In the genomic region with DNA sequence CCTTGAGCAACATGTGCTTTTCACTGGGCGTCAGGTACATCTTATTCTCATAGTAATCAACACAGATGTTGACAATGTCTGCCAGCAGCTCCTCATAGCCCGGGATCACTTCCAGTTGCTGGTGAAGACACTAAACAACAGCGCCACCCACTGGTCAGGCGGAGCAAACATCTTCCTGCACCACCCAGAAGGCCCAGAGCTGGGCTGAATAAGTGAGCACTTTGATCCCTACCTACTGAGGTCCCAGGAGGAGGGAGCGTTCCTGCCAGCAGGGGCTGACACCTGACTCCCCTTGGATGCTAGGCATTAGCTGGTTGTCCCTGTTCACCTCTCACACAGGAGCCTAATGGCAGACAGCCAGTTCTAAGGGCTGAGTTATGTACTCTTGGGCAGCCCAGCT, we compare ENCODE assay signal across 9 mouse cellular contexts. TPM values are rescaled to one million over a fixed set of nuclear protein-coding genes. Genes with fewer than 3 reads are reported as not detected.
DNase-seq lines count a peak whose midpoint lies in the region; ATAC-seq and TF ChIP-seq lines count a peak whose summit lies in the region.
"Had no signal": no experiment of that assay in that cellular context is flagged by ENCODE, and none has a peak within 500 bp of the region (broad histone marks: within the 10 kb centered on the region; RNA-seq: fewer than 3 reads in every experiment).

No protein-coding gene starts in this region.

- peak; percentile 40; the same call in 1 of the 2 replicates for TF ChIP-seq CTCF in gastrocnemius, adult 2 months (IDR thresholded peaks at IDR 0.05)
- peak; percentile 64 for TF ChIP-seq CTCF in lung, postnatal 0 days (IDR thresholded peaks at IDR 0.05)

- H3K9ac ChIP-seq in lung, postnatal 0 days (replicated peaks; ENCODE audit: low read depth): no peak overlapping the region
- no peak overlapping the region for H3K9ac ChIP-seq in forebrain, embryonic 14.5 days (ENCODE audit: low read length)
- H3K9ac ChIP-seq: limb, embryonic 15.5 days had no signal

- no peak overlapping the region for H3K4me3 ChIP-seq in gastrocnemius, adult 2 months
- no peak overlapping the region for H3K4me3 ChIP-seq in lung, postnatal 0 days (ENCODE audit: low read depth, low read length)
- no peak overlapping the region for H3K4me3 ChIP-seq in forebrain, embryonic 14.5 days (ENCODE audit: low read depth, low read length)
- H3K4me3 ChIP-seq: limb, embryonic 15.5 days had no signal

- intact Hi-C loops in gastrocnemius, adult 2 months (cut with DNase I): no loop called here

- 35% methylated on average over 5 of the region's 5 CpGs for WGBS in lung, postnatal 0 days
- 35% methylated on average over 5 of the region's 5 CpGs for WGBS in forebrain, embryonic 14.5 days

- ATAC-seq in lung, postnatal 0 days: no peak
- ATAC-seq in forebrain, embryonic 14.5 days: no peak

- no peak overlapping the region for H3K27ac ChIP-seq in gastrocnemius, adult 2 months
- no peak overlapping the region for H3K27ac ChIP-seq in lung, postnatal 0 days (ENCODE audit: low read length)
- H3K27ac ChIP-seq in forebrain, embryonic 14.5 days (ENCODE audit: low read depth, low read length): no peak overlapping the region
- H3K27ac ChIP-seq: limb, embryonic 15.5 days had no signal

- no peaks in the 10 kb centered on the region for H3K4me1 ChIP-seq in lung, postnatal 0 days (ENCODE audit: insufficient read depth, low read depth, low read length)
- no peaks in the 10 kb centered on the region for H3K4me1 ChIP-seq in forebrain, embryonic 14.5 days (ENCODE audit: control insufficient read depth, insufficient read depth, low read length)
- H3K4me1 ChIP-seq: limb, embryonic 15.5 days had no signal

- no peaks in the 10 kb centered on the region for H3K27me3 ChIP-seq in lung, postnatal 0 days (replicated peaks; ENCODE audit: insufficient read depth, low read length)
- H3K27me3 ChIP-seq in forebrain, embryonic 14.5 days (replicated peaks; ENCODE audit: control insufficient read depth, insufficient read depth, low read length): no peaks in the 10 kb centered on the region
- H3K27me3 ChIP-seq: limb, embryonic 15.5 days had no signal

- no peak overlapping the region for H3K4me2 ChIP-seq in lung, postnatal 0 days (replicated peaks; ENCODE audit: low read depth, low read length)
- no peak overlapping the region for H3K4me2 ChIP-seq in forebrain, embryonic 14.5 days (ENCODE audit: low read length)
- H3K4me2 ChIP-seq: limb, embryonic 15.5 days had no signal

- TF ChIP-seq EP300 in lung, postnatal 0 days (IDR thresholded peaks at IDR 0.05): no peak

- DNase-seq in gastrocnemius, adult 2 months: no peak
- no peak for DNase-seq in gastrocnemius, adult 18-20 months (ENCODE audit: low spot score)
- peak; percentile 54 for DNase-seq in right cerebral cortex, postnatal 14 days
- no peak for DNase-seq in right cerebral cortex, adult 18-20 months
- peak; percentile 50 for DNase-seq in embryo, embryonic 11 days
- peak; percentile 38 for DNase-seq in lung, postnatal 0 days (ENCODE audit: low spot score)
- DNase-seq in testis, postnatal 14 days (ENCODE audit: low spot score): peak; percentile 53
- no peak for DNase-seq in forebrain, embryonic 14.5 days (ENCODE audit: low spot score)

- no peaks in the 10 kb centered on the region for H3K9me3 ChIP-seq in lung, postnatal 0 days (ENCODE audit: low read length)
- H3K9me3 ChIP-seq in forebrain, embryonic 14.5 days (replicated peaks; ENCODE audit: control insufficient read depth, low read length): no peaks in the 10 kb centered on the region
- H3K9me3 ChIP-seq: limb, embryonic 15.5 days had no signal

- no peaks in the 10 kb centered on the region for H3K36me3 ChIP-seq in lung, postnatal 0 days (ENCODE audit: insufficient read depth, low read length)
- H3K36me3 ChIP-seq in forebrain, embryonic 14.5 days (ENCODE audit: control insufficient read depth, insufficient read depth, low read length): peaks cover 89% of the 10 kb centered on the region
- H3K36me3 ChIP-seq: limb, embryonic 15.5 days had no signal

RNA-seq across cellular contexts. Expression of gene Cyfip2, which starts 35.9 kb away (rescaled TPM):
- 10 to 100 TPM in 1 of 2 experiments, 1 to 10 TPM in 1; 2.3 to 10.1 TPM for total RNA-seq in gastrocnemius, adult 2 months (2021)
- 10 to 100 TPM; 12.4 to 14.0 TPM for total RNA-seq in gastrocnemius, adult 18-20 months (2021)
- polyA plus RNA-seq in lung, postnatal 0 days (2015; fragmentation: Nextera tagmentation; extraction: Ambion mirVana): 3.4 and 4.2 TPM in 2 replicates
- 57.8 and 78.9 TPM in 2 replicates for polyA plus RNA-seq in forebrain, embryonic 14.5 days (2014; fragmentation: Nextera tagmentation; extraction: Ambion mirVana)

RNA-seq across cellular contexts. Expression of gene Fndc9, which starts 41.4 kb away (rescaled TPM):
- not detected for total RNA-seq in gastrocnemius, adult 2 months (2021)
- not detected for total RNA-seq in gastrocnemius, adult 18-20 months (2021)
- not detected in 2 replicates for polyA plus RNA-seq in lung, postnatal 0 days (2015; fragmentation: Nextera tagmentation; extraction: Ambion mirVana)
- 5.1 and 5.9 TPM in 2 replicates for polyA plus RNA-seq in forebrain, embryonic 14.5 days (2014; fragmentation: Nextera tagmentation; extraction: Ambion mirVana)

Comparison
In these comparisons a context has a peak if more than half of its experiments do, and no peak if none do; other contexts are left out.
1. DNase-seq: peak in right cerebral cortex, postnatal 14 days (single experiment), embryo, embryonic 11 days (single experiment), lung, postnatal 0 days (single experiment) and testis, postnatal 14 days (single experiment); none in gastrocnemius, adult 2 months (single experiment), gastrocnemius, adult 18-20 months (single experiment), right cerebral cortex, adult 18-20 months (single experiment) and forebrain, embryonic 14.5 days (single experiment).